Mouse (Mus musculus) kidney, adult 2 months (tissue): ENCODE results near the gene Npr1. TPM values are rescaled to one million over a fixed set of nuclear protein-coding genes. Genes with fewer than 3 reads are reported as not detected.

Source experiments
- DNase-seq: peaks from one replicate; pipeline ENCODE4 v3.0.0; 2021
- H3K27ac ChIP-seq: fragments of 200-500 bp; 2 replicates; pipeline ENCODE4 v1.5.1; 2012; ENCODE audit warnings: low read depth, low read length, control low read depth, inconsistent platforms; ENCODE audit not compliant: insufficient read depth
- H3K27me3 ChIP-seq: fragments of 200-500 bp; replicated peaks from 2 replicates; pipeline ENCODE4 v1.6.1; 2012; ENCODE audit warnings: mild to moderate bottlenecking, moderate library complexity, low read length, inconsistent platforms; ENCODE audit not compliant: control insufficient read depth, insufficient read depth
- H3K36me3 ChIP-seq: fragments of 200-500 bp; 2 replicates; pipeline ENCODE4 v1.6.1; 2012; ENCODE audit warnings: mild to moderate bottlenecking, moderate library complexity, low read length, inconsistent platforms; ENCODE audit not compliant: control insufficient read depth, insufficient read depth
- H3K4me1 ChIP-seq: fragments of 200-500 bp; 2 replicates; pipeline ENCODE4 v1.6.1; 2011; ENCODE audit warnings: low read length; ENCODE audit not compliant: control insufficient read depth, insufficient read depth
- H3K4me3 ChIP-seq: fragments of 200-500 bp; 2 replicates; pipeline ENCODE4 v1.5.1; 2011; ENCODE audit warnings: mild to moderate bottlenecking, low read depth, low read length, control low read depth; ENCODE audit not compliant: insufficient read depth
- CTCF ChIP-seq: fragments of 200-500 bp; conservative IDR thresholded peaks from 2 replicates; pipeline ENCODE4 v1.5.1; 2011; ENCODE audit warnings: low read depth, mild to moderate bottlenecking, control low read depth, low read length, moderate library complexity, mixed read lengths; ENCODE audit not compliant: insufficient read depth, insufficient read length
- POLR2A ChIP-seq: fragments of 200-500 bp; IDR thresholded peaks from one replicate; pipeline ENCODE4 v1.6.1; 2011; ENCODE audit warnings: low read depth, low read length, control low read depth
- WGBS: fragments of 180-500 bp; shearing (Covaris S2); methylation state at CpG from one replicate; pipeline ENCODE4 v1.1.7; 2018; 5-methylcytosine and 5-hydroxymethylcytosine counted together
- polyA plus RNA-seq: library from polyadenylated mRNA; depleted of rRNA; stranded (reverse); fragments of >200 nt; gene quantifications from 2 replicates; pipeline ENCODE4 v1.2.3, GENCODE M21; 2012

Gene Npr1
- polyA plus RNA-seq, 1 experiment: 55.4 TPM

GRCm38 (mm10) chr3:90427574-90427973 lies 38.1 kb downstream of the Npr1 start:
- WGBS: 75% methylated on average over 1 of the region's 1 CpGs
- DNase-seq: peak; percentile 71
- no peak overlapping the region; the same call in 1 of the 2 replicates for H3K27ac ChIP-seq

GRCm38 (mm10) chr3:90425499-90425898 lies 40.2 kb downstream of the Npr1 start:
- no peaks in the 10 kb centered on the region for H3K27me3 ChIP-seq
- 89% methylated on average over 2 of the region's 2 CpGs for WGBS
- TF ChIP-seq CTCF (no peak), POLR2A (no peak)
- no peak for DNase-seq
- peaks cover 11% of the 10 kb centered on the region for H3K4me1 ChIP-seq
- no peaks in the 10 kb centered on the region; the same call in 1 of the 2 replicates for H3K36me3 ChIP-seq
- peak overlapping the region; percentile 36; the same call in 1 of the 2 replicates for H3K27ac ChIP-seq
- H3K4me3 ChIP-seq: no peak overlapping the region

More at GRCm38 (mm10) chr3:90427574-90427973, 38.1 kb downstream of the Npr1 start:
- Histone ChIP-seq H3K27me3 (no peaks in the 10 kb centered on the region), H3K36me3 (no peaks in the 10 kb centered on the region; the same call in 1 of the 2 replicates), H3K4me1 (peaks cover 20% of the 10 kb centered on the region), H3K4me3 (no peak overlapping the region)
- no peak for TF ChIP-seq CTCF
- no peak for TF ChIP-seq POLR2A

GRCm38 (mm10) chr3:90423549-90423948 lies 42.1 kb downstream of the Npr1 start:
- no peaks in the 10 kb centered on the region for H3K27me3 ChIP-seq
- peaks cover 3% of the 10 kb centered on the region; the same call in 1 of the 2 replicates for H3K4me1 ChIP-seq
- no peaks in the 10 kb centered on the region; the same call in 1 of the 2 replicates for H3K36me3 ChIP-seq
- no peak for TF ChIP-seq POLR2A
- TF ChIP-seq CTCF: no peak
- no peak for DNase-seq
- H3K4me3 ChIP-seq: no peak overlapping the region
- H3K27ac ChIP-seq: no peak overlapping the region

- H3K36me3 ChIP-seq: no peaks in the 10 kb centered on the region; the same call in 1 of the 2 replicates
- DNase-seq: no peak
- no peaks in the 10 kb centered on the region for H3K4me1 ChIP-seq
- TF ChIP-seq POLR2A (no peak), CTCF (no peak)
- 86% methylated on average over 6 of the region's 6 CpGs for WGBS
- H3K27ac ChIP-seq: no peak overlapping the region
- H3K4me3 ChIP-seq: no peak overlapping the region
- H3K27me3 ChIP-seq: no peaks in the 10 kb centered on the region
Measured at GRCm38 (mm10) chr3:90420696-90421095, 45.0 kb downstream of the Npr1 start.

GRCm38 (mm10) chr3:90413011-90413396 lies 52.7 kb downstream of the Npr1 start:
- 74% methylated on average over 3 of the region's 3 CpGs for WGBS
- H3K36me3 ChIP-seq: peaks cover 6% of the 10 kb centered on the region; the same call in 1 of the 2 replicates
- TF ChIP-seq POLR2A (no peak), CTCF (no peak)
- no peaks in the 10 kb centered on the region for H3K4me1 ChIP-seq
- H3K27me3 ChIP-seq: no peaks in the 10 kb centered on the region
- H3K4me3 ChIP-seq: no peak overlapping the region
- no peak for DNase-seq
- no peak overlapping the region for H3K27ac ChIP-seq

- H3K36me3 ChIP-seq: peaks cover 8% of the 10 kb centered on the region; the same call in 1 of the 2 replicates
- H3K27ac ChIP-seq: no peak overlapping the region
- peak; percentile 79 for DNase-seq
- H3K4me3 ChIP-seq: no peak overlapping the region
- H3K4me1 ChIP-seq: no peaks in the 10 kb centered on the region
- H3K27me3 ChIP-seq: no peaks in the 10 kb centered on the region
- WGBS: 35% methylated on average over 5 of the region's 5 CpGs
- TF ChIP-seq POLR2A (no peak), CTCF (peak; percentile 92)
Measured at GRCm38 (mm10) chr3:90412312-90413010, 53.2 kb downstream of the Npr1 start.

GRCm38 (mm10) chr3:90408721-90409120 lies 56.9 kb downstream of the Npr1 start:
- Histone ChIP-seq H3K4me3 (no peak overlapping the region), H3K4me1 (no peaks in the 10 kb centered on the region), H3K27me3 (no peaks in the 10 kb centered on the region), H3K27ac (no peak overlapping the region), H3K36me3 (peaks cover 14% of the 10 kb centered on the region)
- no peak for DNase-seq
- 89% methylated on average over 3 of the region's 3 CpGs for WGBS
- TF ChIP-seq CTCF (no peak), POLR2A (no peak)

- Histone ChIP-seq H3K27ac (no peak overlapping the region), H3K4me1 (no peaks in the 10 kb centered on the region), H3K36me3 (peaks cover 17% of the 10 kb centered on the region), H3K4me3 (no peak overlapping the region), H3K27me3 (no peaks in the 10 kb centered on the region)
- TF ChIP-seq POLR2A: no peak
- no peak for TF ChIP-seq CTCF
- WGBS: 93% methylated on average over 5 of the region's 5 CpGs
- DNase-seq: no peak
Measured at GRCm38 (mm10) chr3:90406414-90406813, 59.3 kb downstream of the Npr1 start.
